Mouse (Mus musculus): ENCODE results near the gene Krtap4-2. TPM values are rescaled to one million over a fixed set of nuclear protein-coding genes. Genes with fewer than 3 reads are reported as not detected.
A peak's percentile ranks its signal among the peaks of the same experiment; 100 is the strongest.
"Not testable (repeated sequence)": the region's sequence is repeated elsewhere in the genome, so short reads cannot be mapped to it uniquely, and the experiment has no call there.

Gene Krtap4-2
- polyA plus RNA-seq, 1 experiment from 2014 or later = not detected

GRCm38 (mm10) chr11:99644351-99644750 lies 9.5 kb upstream of the Krtap4-2 start:
- WGBS = 68% methylated on average over 3 of the region's 3 CpGs
- Histone ChIP-seq H3K27ac (ENCODE audit: low read length) (no peak overlapping the region), H3K27me3 (ENCODE audit: control insufficient read depth, insufficient read depth, low read length) (no peaks in the 10 kb centered on the region)

DNA sequence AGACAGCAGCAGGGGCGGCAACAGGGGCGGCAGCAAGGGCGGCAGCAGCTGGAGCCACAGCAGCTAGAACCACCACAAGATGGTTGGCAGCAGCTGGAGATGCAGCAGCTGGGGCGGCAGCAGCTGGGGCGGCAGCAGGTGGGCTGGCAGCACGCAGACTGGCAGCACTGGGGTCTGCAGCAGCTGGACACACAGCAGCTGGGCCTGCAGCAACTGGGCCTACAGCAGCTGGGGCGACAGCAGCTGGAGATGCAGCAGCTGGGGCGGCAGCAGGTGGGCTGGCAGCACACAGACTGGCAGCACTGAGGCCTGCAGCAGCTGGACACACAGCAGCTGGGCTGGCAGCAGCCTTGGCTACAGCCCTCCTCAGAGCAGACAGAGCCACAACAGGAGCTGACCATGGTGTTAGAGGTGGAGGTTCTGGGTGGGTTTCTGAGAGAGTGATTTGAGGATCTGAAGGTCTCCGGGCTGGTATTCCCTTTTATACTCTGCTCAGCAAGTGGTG lies 8.8 kb upstream of the Krtap4-2 start, which contains the start of gene Krtap4-7:
Gene Krtap4-7 (minus strand): TSS at position 455 of the 505 bp plus-strand sequence.
- not testable (repeated sequence) for H3K4me3 ChIP-seq (replicated peaks; ENCODE audit: low read length); H3K4me2 ChIP-seq (ENCODE audit: low read depth, low read length); H3K27ac ChIP-seq (ENCODE audit: low read length); H3K9me3 ChIP-seq (replicated peaks; ENCODE audit: control insufficient read depth, low read length); ATAC-seq (ENCODE audit: insufficient read depth, low FRiP score); H3K9ac ChIP-seq (ENCODE audit: low read length); H3K27me3 ChIP-seq (ENCODE audit: control insufficient read depth, insufficient read depth, low read length); H3K4me1 ChIP-seq (ENCODE audit: control insufficient read depth, insufficient read depth, low read length); H3K36me3 ChIP-seq (ENCODE audit: control insufficient read depth, insufficient read depth, low read length)
- WGBS = 80% methylated on average over 9 of the region's 9 CpGs

More at GRCm38 (mm10) chr11:99644351-99644750, 9.5 kb upstream of the Krtap4-2 start:
- H3K4me3 ChIP-seq (replicated peaks; ENCODE audit: low read length) = no peak overlapping the region
- no peaks in the 10 kb centered on the region for H3K36me3 ChIP-seq (ENCODE audit: control insufficient read depth, insufficient read depth, low read length)
- no peak overlapping the region for H3K4me2 ChIP-seq (ENCODE audit: low read depth, low read length)
- no peak overlapping the region for H3K9ac ChIP-seq (ENCODE audit: low read length)
- no peak for ATAC-seq (ENCODE audit: insufficient read depth, low FRiP score)
- H3K9me3 ChIP-seq (replicated peaks; ENCODE audit: control insufficient read depth, low read length) = no peaks in the 10 kb centered on the region
- no peaks in the 10 kb centered on the region for H3K4me1 ChIP-seq (ENCODE audit: control insufficient read depth, insufficient read depth, low read length)

DNA sequence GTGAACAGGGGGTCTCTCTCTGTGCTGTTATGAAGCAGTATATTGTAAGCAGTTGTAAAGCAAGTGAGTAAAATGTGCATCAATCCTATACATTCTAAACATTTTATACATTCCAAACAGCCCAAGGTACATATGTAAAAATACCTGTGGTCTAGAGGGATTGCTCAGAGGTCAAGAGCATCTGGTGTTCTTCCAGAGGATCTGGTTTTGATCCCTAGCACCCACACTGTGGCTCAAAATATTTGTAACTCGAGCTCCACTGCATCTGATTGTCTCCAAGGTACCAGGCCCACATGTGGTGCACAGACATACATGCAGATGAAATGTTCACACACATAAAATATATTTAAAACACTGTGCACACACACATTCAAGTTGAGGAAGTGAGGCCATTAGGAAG lies 6.0 kb upstream of the Krtap4-2 start:
- WGBS = 27% methylated on average over 1 of the region's 1 CpGs
- no peak for ATAC-seq (ENCODE audit: insufficient read depth, low FRiP score)
- Histone ChIP-seq H3K4me2 (ENCODE audit: low read depth, low read length) (no peak overlapping the region), H3K36me3 (ENCODE audit: control insufficient read depth, insufficient read depth, low read length) (no peaks in the 10 kb centered on the region), H3K4me3 (replicated peaks; ENCODE audit: low read length) (no peak overlapping the region), H3K9me3 (replicated peaks; ENCODE audit: control insufficient read depth, low read length) (no peaks in the 10 kb centered on the region), H3K9ac (ENCODE audit: low read length) (no peak overlapping the region), H3K27ac (ENCODE audit: low read length) (no peak overlapping the region), H3K4me1 (ENCODE audit: control insufficient read depth, insufficient read depth, low read length) (no peaks in the 10 kb centered on the region), H3K27me3 (ENCODE audit: control insufficient read depth, insufficient read depth, low read length) (no peaks in the 10 kb centered on the region)

- H3K4me3 ChIP-seq (replicated peaks; ENCODE audit: low read length) = no peak overlapping the region
- H3K27me3 ChIP-seq (ENCODE audit: control insufficient read depth, insufficient read depth, low read length) = no peaks in the 10 kb centered on the region
- no peak overlapping the region for H3K27ac ChIP-seq (ENCODE audit: low read length)
- H3K36me3 ChIP-seq (ENCODE audit: control insufficient read depth, insufficient read depth, low read length) = no peaks in the 10 kb centered on the region
- no peak overlapping the region for H3K9ac ChIP-seq (ENCODE audit: low read length)
- ATAC-seq (ENCODE audit: insufficient read depth, low FRiP score) = no peak
- no peaks in the 10 kb centered on the region for H3K9me3 ChIP-seq (replicated peaks; ENCODE audit: control insufficient read depth, low read length)
- no peak overlapping the region for H3K4me2 ChIP-seq (ENCODE audit: low read depth, low read length)
- no peaks in the 10 kb centered on the region for H3K4me1 ChIP-seq (ENCODE audit: control insufficient read depth, insufficient read depth, low read length)
- 62% methylated on average over 1 of the region's 1 CpGs for WGBS
Measured at GRCm38 (mm10) chr11:99637086-99637485, 2.2 kb upstream of the Krtap4-2 start.

DNA sequence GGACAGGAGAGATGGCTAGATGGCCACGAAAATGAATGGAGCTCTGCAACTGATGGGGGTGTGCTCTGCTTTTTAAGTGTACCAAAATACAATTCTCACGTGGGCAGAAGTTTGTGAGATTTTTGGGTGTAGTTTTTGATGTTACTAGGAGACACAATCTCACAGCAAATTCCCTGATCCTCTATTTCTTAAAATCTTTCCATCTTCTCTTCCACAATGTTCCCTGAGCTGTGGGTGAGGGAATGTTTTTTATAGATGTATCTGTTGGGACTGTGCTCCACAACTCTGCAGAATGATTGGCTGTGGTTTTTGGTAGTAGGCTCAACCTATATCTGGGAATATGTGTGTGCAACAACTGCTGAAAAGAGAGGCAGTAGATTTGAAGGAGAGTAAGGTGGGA lies 1.6 kb downstream of the Krtap4-2 start:
- Histone ChIP-seq H3K36me3 (ENCODE audit: control insufficient read depth, insufficient read depth, low read length) (no peaks in the 10 kb centered on the region), H3K4me1 (ENCODE audit: control insufficient read depth, insufficient read depth, low read length) (no peaks in the 10 kb centered on the region), H3K9ac (ENCODE audit: low read length) (no peak overlapping the region), H3K27ac (ENCODE audit: low read length) (no peak overlapping the region), H3K9me3 (replicated peaks; ENCODE audit: control insufficient read depth, low read length) (no peaks in the 10 kb centered on the region), H3K27me3 (ENCODE audit: control insufficient read depth, insufficient read depth, low read length) (no peaks in the 10 kb centered on the region), H3K4me2 (ENCODE audit: low read depth, low read length) (no peak overlapping the region), H3K4me3 (replicated peaks; ENCODE audit: low read length) (no peak overlapping the region)
- ATAC-seq (ENCODE audit: insufficient read depth, low FRiP score) = no peak
- 72% methylated on average over 2 of the region's 2 CpGs for WGBS

- Histone ChIP-seq H3K27ac (ENCODE audit: low read length) (no peak overlapping the region), H3K4me1 (ENCODE audit: control insufficient read depth, insufficient read depth, low read length) (no peaks in the 10 kb centered on the region), H3K36me3 (ENCODE audit: control insufficient read depth, insufficient read depth, low read length) (no peaks in the 10 kb centered on the region), H3K9me3 (replicated peaks; ENCODE audit: control insufficient read depth, low read length) (no peaks in the 10 kb centered on the region), H3K27me3 (ENCODE audit: control insufficient read depth, insufficient read depth, low read length) (no peaks in the 10 kb centered on the region), H3K9ac (ENCODE audit: low read length) (no peak overlapping the region), H3K4me2 (ENCODE audit: low read depth, low read length) (no peak overlapping the region), H3K4me3 (replicated peaks; ENCODE audit: low read length) (no peak overlapping the region)
- 49% methylated on average over 3 of the region's 3 CpGs for WGBS
- ATAC-seq (ENCODE audit: insufficient read depth, low FRiP score) = peak; percentile 60; the same call in 1 of the 2 replicates
Measured at GRCm38 (mm10) chr11:99630890-99631289, 4.0 kb downstream of the Krtap4-2 start.

GRCm38 (mm10) chr11:99628138-99628537 lies 6.7 kb downstream of the Krtap4-2 start, which contains the start of gene Krtap4-1:
Gene Krtap4-1, minus strand, starts transcription at chr11:99628238.
- no peak within 1 kb of the TSS for H3K4me3 ChIP-seq (replicated peaks; ENCODE audit: low read length)
- H3K4me1 ChIP-seq (ENCODE audit: control insufficient read depth, insufficient read depth, low read length) = no peaks in the 10 kb centered on the region
- no peaks in the 10 kb centered on the region for H3K27me3 ChIP-seq (ENCODE audit: control insufficient read depth, insufficient read depth, low read length)
- 79% methylated on average over 4 of the region's 4 CpGs for WGBS
- no peaks in the 10 kb centered on the region for H3K9me3 ChIP-seq (replicated peaks; ENCODE audit: control insufficient read depth, low read length)
- H3K36me3 ChIP-seq (ENCODE audit: control insufficient read depth, insufficient read depth, low read length) = no peaks in the 10 kb centered on the region
- H3K4me2 ChIP-seq (ENCODE audit: low read depth, low read length) = no peak within 1 kb of the TSS
- H3K9ac ChIP-seq (ENCODE audit: low read length) = no peak within 1 kb of the TSS
- H3K27ac ChIP-seq (ENCODE audit: low read length) = no peak within 1 kb of the TSS
- ATAC-seq (ENCODE audit: insufficient read depth, low FRiP score) = no peak

- no peaks in the 10 kb centered on the region for H3K36me3 ChIP-seq (ENCODE audit: control insufficient read depth, insufficient read depth, low read length)
Measured at GRCm38 (mm10) chr11:99620335-99620734, 14.5 kb downstream of the Krtap4-2 start, which contains the start of gene Gm11562. Gene Gm11562, minus strand, starts transcription at chr11:99620435.

DNA sequence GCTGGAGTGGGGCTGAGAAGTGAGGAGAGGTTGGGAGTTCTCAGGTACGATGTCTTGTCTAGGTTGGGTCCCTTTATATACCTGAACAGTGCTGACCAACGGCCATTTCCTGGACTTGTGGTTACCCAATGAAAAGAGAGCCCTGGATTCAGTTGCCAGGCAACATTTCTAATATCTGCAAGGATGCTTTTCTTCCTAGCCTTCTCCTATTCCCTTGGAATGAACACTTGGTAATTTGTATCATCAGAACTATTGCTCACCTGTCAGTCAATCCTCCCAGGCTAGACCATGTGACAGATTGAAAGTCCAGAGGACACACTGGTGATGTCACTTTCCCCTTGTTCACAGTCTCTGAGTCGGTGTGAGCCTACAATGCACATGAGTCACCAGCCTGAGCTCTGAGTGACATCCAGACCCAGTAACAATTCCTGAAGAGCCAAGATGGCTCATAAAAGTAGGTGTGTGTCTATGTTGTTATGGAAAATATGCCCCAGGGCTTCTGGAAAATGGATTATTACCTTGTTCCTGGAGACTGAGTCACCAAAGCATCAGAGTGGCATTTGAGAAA lies 20.0 kb downstream of the Krtap4-2 start, which contains the start of gene Krtap2-4:
Gene Krtap2-4 (minus strand): TSS at position 51 of the 568 bp plus-strand sequence.
- Histone ChIP-seq H3K4me2 (ENCODE audit: low read depth, low read length) (no peak within 1 kb of the TSS), H3K27me3 (ENCODE audit: control insufficient read depth, insufficient read depth, low read length) (no peaks in the 10 kb centered on the region), H3K4me1 (ENCODE audit: control insufficient read depth, insufficient read depth, low read length) (no peaks in the 10 kb centered on the region), H3K9ac (ENCODE audit: low read length) (no peak within 1 kb of the TSS), H3K36me3 (ENCODE audit: control insufficient read depth, insufficient read depth, low read length) (no peaks in the 10 kb centered on the region), H3K27ac (ENCODE audit: low read length) (no peak within 1 kb of the TSS), H3K4me3 (replicated peaks; ENCODE audit: low read length) (no peak within 1 kb of the TSS), H3K9me3 (replicated peaks; ENCODE audit: control insufficient read depth, low read length) (no peaks in the 10 kb centered on the region)
- 60% methylated on average over 3 of the region's 3 CpGs for WGBS
- no peak for ATAC-seq (ENCODE audit: insufficient read depth, low FRiP score)

More at GRCm38 (mm10) chr11:99620335-99620734, 14.5 kb downstream of the Krtap4-2 start, which contains the start of gene Gm11562:
- Histone ChIP-seq H3K9me3 (replicated peaks; ENCODE audit: control insufficient read depth, low read length) (no peaks in the 10 kb centered on the region), H3K4me3 (replicated peaks; ENCODE audit: low read length) (no peak within 1 kb of the TSS), H3K27ac (ENCODE audit: low read length) (no peak within 1 kb of the TSS), H3K27me3 (ENCODE audit: control insufficient read depth, insufficient read depth, low read length) (no peaks in the 10 kb centered on the region), H3K9ac (ENCODE audit: low read length) (no peak within 1 kb of the TSS), H3K4me1 (ENCODE audit: control insufficient read depth, insufficient read depth, low read length) (no peaks in the 10 kb centered on the region), H3K4me2 (ENCODE audit: low read depth, low read length) (no peak within 1 kb of the TSS)
- WGBS = 84% methylated on average over 2 of the region's 2 CpGs
- ATAC-seq (ENCODE audit: insufficient read depth, low FRiP score) = no peak
